Comparison of ENCODE assay signal across 10 mouse cellular contexts in the genomic region with DNA sequence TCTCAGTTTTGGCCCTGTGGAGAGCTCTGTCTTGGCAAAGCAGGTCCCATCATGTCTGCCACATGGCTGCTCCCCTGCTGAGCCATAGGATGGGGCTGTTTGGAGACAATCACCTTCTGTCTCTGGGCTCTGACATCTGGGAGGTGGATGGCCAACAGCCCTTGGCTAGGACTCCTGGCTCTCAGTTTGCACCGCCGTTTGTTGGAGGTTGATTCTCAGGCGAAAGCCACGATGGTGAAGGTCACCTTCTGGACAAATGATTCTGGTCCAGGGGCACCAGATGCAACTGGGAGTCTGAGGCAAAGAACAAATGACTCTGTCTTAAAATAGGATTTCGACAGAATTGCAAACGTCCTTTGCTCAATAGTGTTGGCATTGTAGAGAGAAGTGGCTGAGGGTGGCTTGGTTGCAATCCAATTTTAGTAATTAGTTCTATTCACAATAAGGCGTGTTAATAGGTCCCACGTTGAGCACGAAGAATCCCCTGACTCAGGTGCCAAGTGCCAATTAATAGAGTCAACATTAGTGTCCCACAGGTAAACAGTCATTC. TPM values are rescaled to one million over a fixed set of nuclear protein-coding genes. Genes with fewer than 3 reads are reported as not detected.
DNase-seq lines count a peak whose midpoint lies in the region; ATAC-seq lines count a peak whose summit lies in the region.
"Had no signal": no experiment of that assay in that cellular context is flagged by ENCODE, and none has a peak within 500 bp of the region (broad histone marks: within the 10 kb centered on the region; RNA-seq: fewer than 3 reads in every experiment).

No protein-coding gene starts in this region.

- 66% methylated on average over 9 of the region's 9 CpGs for WGBS in heart, embryonic 14.5 days

- ATAC-seq in heart, embryonic 14.5 days (ENCODE audit: insufficient number of reproducible peaks, insufficient read depth, low FRiP score, low read depth), result no peak

- no peak overlapping the region for H3K4me3 ChIP-seq in heart, embryonic 14.5 days (ENCODE audit: control insufficient read depth in 1 of 2, insufficient read depth in 1 of 2, low read depth in 1 of 2, low read length in 2 of 2)

- H3K9ac ChIP-seq in heart, embryonic 14.5 days (ENCODE audit: low read length), result no peak overlapping the region

- H3K27ac ChIP-seq in heart, embryonic 14.5 days (replicated peaks in 1 of 2; ENCODE audit: control insufficient read depth in 1 of 2, insufficient read depth in 1 of 2, low read depth in 2 of 2, low read length in 2 of 2), result no peak overlapping the region

- H3K36me3 ChIP-seq in heart, embryonic 14.5 days (ENCODE audit: control insufficient read depth, insufficient read depth, low read length), result no peaks in the 10 kb centered on the region

- H3K27me3 ChIP-seq in heart, embryonic 14.5 days (ENCODE audit: control insufficient read depth, insufficient read depth, low read length), result no peaks in the 10 kb centered on the region
- H3K27me3 ChIP-seq: CH12.LX had no signal

- DNase-seq in heart, adult 11 months, result no peak
- peak; percentile 42 for DNase-seq in A20 (ENCODE audit: low read depth, low spot score)
- peak; percentile 84 to 92 for DNase-seq in cerebellum, postnatal 10 days
- peak; percentile 19 to 27 for DNase-seq in layer of hippocampus, adult 8-10 months (ENCODE audit: low spot score in 2 of 2)
- no peak for DNase-seq in lung, postnatal 14 days
- DNase-seq in ovary, postnatal 10 days (ENCODE audit: low spot score), result no peak
- DNase-seq in thymus, adult 18-20 months, result no peak
- DNase-seq: heart, adult 18-20 months had no signal

- peaks cover 9 to 16% of the 10 kb centered on the region in 2 experiments for H3K4me1 ChIP-seq in heart, embryonic 14.5 days (ENCODE audit: control insufficient read depth in 2 of 2, insufficient read depth in 2 of 2, low read length in 2 of 2)

- H3K9me3 ChIP-seq in heart, embryonic 14.5 days (ENCODE audit: control insufficient read depth, low read length), result no peaks in the 10 kb centered on the region

- peak overlapping the region; percentile 41 for H3K4me2 ChIP-seq in heart, embryonic 14.5 days (ENCODE audit: low read length)

RNA-seq across cellular contexts. Expression of a gene that starts 30.7 kb away (rescaled TPM):
- 2.4 and 2.9 TPM in 2 replicates for polyA plus RNA-seq in heart, embryonic 14.5 days (2014; fragmentation: Nextera tagmentation; extraction: Ambion mirVana)
- total RNA-seq in layer of hippocampus, adult 8-10 months (2022), result 1 to 10 TPM; 2.8 to 6.0 (median 5.6) TPM

Comparison
In these comparisons a context has a peak if more than half of its experiments do, and no peak if none do; other contexts are left out.
1. DNase-seq: peak in A20 (single experiment), cerebellum, postnatal 10 days (2 of 2) and layer of hippocampus, adult 8-10 months (2 of 2); none in heart, adult 11 months (single experiment), lung, postnatal 14 days (single experiment), ovary, postnatal 10 days (single experiment) and thymus, adult 18-20 months (0 of 2).